Mouse (Mus musculus) bone marrow, adult 2 months (tissue): ENCODE results near the gene Spata5.

Source experiments
- CTCF ChIP-seq: fragments of 200-500 bp; IDR thresholded peaks from 2 replicates; pipeline ENCODE4 v1.5.1; 2011; ENCODE audit warnings: low read length, control low read depth; ENCODE audit not compliant: control insufficient read depth, insufficient read depth
- POLR2A ChIP-seq: fragments of 200-500 bp; IDR thresholded peaks from 2 replicates; pipeline ENCODE4 v1.6.1; 2011; ENCODE audit warnings: low read depth, mild to moderate bottlenecking, control low read depth, low read length, borderline replicate concordance; ENCODE audit not compliant: control insufficient read depth

DNA sequence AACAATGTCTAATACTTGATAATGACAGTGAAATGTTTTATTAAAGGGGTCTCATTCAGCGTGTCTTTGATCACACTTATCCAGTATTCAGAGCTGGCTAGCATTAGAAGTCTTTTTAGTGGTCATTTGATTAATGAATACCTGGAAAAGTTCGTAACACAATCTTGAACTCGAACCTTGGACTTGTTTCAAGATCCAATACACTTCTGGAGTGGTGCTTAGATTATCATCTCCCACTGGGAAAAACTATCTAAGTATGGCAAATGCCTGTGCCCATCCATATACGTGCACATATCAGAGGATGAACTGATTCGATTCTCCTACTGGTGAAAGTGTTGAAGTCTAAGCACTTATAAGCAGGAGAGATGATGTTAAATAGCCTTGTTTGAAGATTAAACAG, 1.4 kb upstream of the Spata5 start:
- TF ChIP-seq CTCF: no peak
- no peak for TF ChIP-seq POLR2A
